Mouse (Mus musculus): ENCODE measurements around the gene Mnat1.

DNA sequence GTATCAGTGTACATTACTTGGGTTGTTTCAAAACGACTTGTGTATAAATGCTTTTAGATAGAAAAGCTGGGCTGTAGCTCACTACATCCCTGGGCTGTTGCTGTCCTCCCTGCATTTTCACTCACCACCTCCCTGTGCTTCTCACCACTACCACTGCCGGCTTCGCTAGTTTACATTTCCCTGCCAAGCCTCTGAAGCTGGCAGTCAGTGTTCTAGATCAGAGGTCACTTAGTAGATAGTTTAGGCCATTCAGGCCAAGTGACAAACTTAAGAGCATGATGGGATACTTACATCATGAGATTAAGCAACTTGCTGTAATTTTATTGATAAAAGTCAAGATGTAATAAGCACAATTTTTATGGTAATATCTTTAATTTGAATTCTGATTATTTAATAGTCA is 151.4 kb downstream of the Mnat1 start:
- TF ChIP-seq CTCF (IDR thresholded peaks at IDR 0.05; ENCODE audit: control insufficient read depth, insufficient read depth, insufficient replicate concordance, low read depth, low read length) (no peak), POLR2A (IDR thresholded peaks at IDR 0.05; ENCODE audit: control insufficient read depth, low read depth, low read length) (no peak)
